Mouse (Mus musculus): ENCODE data around the gene Cyp4f39.

- TF ChIP-seq EP300 (IDR thresholded peaks at IDR 0.05) = no peak
- TF ChIP-seq CTCF (IDR thresholded peaks at IDR 0.05) = no peak
Observed at GRCm38 (mm10) chr17:32478727-32479126, 26.2 kb downstream of the Cyp4f39 start.

Data from lung, postnatal 0 days (tissue).